Mouse (Mus musculus) lung, adult 2 months (tissue): ENCODE results near the gene 4933427I04Rik.

Experiments
- CTCF ChIP-seq: fragments of 200-500 bp; IDR thresholded peaks from 2 replicates; pipeline ENCODE4 v1.5.1; 2011; ENCODE audit warnings: mild to moderate bottlenecking, low read length, control low read depth; ENCODE audit not compliant: insufficient read depth
- POLR2A ChIP-seq: fragments of 200-500 bp; IDR thresholded peaks from 2 replicates; pipeline ENCODE4 v1.6.1; 2011; ENCODE audit warnings: low read depth, mild to moderate bottlenecking, control low read depth, low read length, borderline replicate concordance; ENCODE audit errors: extremely low read depth

DNA sequence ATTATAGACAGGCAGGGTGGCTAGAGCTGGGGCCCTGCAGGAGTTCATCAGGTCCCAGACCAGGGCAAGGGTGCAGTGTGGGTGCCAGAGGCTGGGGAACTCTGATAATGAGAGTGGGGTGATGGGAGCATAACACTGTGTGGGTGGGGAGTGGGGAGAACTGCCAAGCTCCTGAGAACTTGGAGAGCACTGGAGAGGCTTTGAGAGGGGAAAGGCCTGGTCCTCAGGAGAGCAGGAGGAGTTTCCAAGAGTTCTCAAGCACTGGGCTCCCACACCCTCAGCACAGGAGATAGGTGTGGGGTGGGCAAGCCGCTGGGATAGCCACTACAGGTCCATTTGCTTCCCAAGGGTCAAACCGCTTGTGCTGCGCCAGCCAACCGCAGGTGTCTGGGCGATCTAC, 34.2 kb downstream of the 4933427I04Rik start:
- TF ChIP-seq POLR2A (no peak), CTCF (no peak)
